Mouse (Mus musculus): ENCODE data around the gene Tbcd. TPM values are rescaled to one million over a fixed set of nuclear protein-coding genes. Genes with fewer than 3 reads are reported as not detected.

The Tbcd gene
- polyA plus RNA-seq, 1 experiment = 76.8 TPM

DNA sequence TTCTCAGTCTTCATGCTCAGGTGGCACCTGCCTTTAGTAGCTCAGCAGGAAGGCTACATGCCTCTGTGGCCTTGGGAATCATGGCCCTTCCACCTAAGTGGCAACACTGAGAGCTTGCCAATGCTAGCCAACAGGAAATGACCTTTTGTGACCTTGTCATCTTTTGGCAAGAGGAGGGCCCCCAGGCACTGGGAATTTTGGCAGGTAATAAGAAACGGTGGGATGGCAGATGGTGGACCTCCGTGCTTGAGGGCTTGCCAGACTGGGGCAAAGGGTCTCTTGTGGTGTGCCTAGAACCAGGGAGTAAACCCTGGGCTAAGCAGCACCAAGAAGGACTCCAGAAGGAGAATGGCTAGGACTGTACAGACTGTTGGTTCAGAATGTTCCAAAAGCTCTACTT lies 9.7 kb upstream of the Tbcd start:
- no peak for TF ChIP-seq POLR2A (IDR thresholded peaks at IDR 0.05; ENCODE audit: borderline replicate concordance, insufficient read depth, low read length)
- TF ChIP-seq CTCF (IDR thresholded peaks at IDR 0.05; ENCODE audit: borderline replicate concordance, insufficient read depth, low read depth, low read length) = no peak

GRCm38 (mm10) chr11:121451216-121451726 lies 478 bp upstream of the Tbcd start:
- DNase-seq = no peak
- WGBS = 28% methylated on average over 9 of the region's 9 CpGs
- no peaks in the 10 kb centered on the region for H3K27me3 ChIP-seq (ENCODE audit: control insufficient read depth, insufficient read depth, low read length)
- TF ChIP-seq CTCF (IDR thresholded peaks at IDR 0.05; ENCODE audit: borderline replicate concordance, insufficient read depth, low read depth, low read length) (no peak), POLR2A (IDR thresholded peaks at IDR 0.05; ENCODE audit: borderline replicate concordance, insufficient read depth, low read length) (no peak)
- H3K4me3 ChIP-seq (replicated peaks; ENCODE audit: insufficient read depth, low read depth, low read length) = peak overlapping the region; percentile 85
- H3K4me1 ChIP-seq (ENCODE audit: control insufficient read depth, insufficient read depth, low read length) = peaks cover 7% of the 10 kb centered on the region; the same call in 1 of the 2 replicates
- no peak overlapping the region for H3K27ac ChIP-seq (ENCODE audit: insufficient read depth, low read length)

More for the DNA sequence above, 9.7 kb upstream of the Tbcd start:
- no peak for DNase-seq
- Histone ChIP-seq H3K27ac (ENCODE audit: insufficient read depth, low read length) (no peak overlapping the region), H3K4me3 (replicated peaks; ENCODE audit: insufficient read depth, low read depth, low read length) (no peak overlapping the region), H3K27me3 (ENCODE audit: control insufficient read depth, insufficient read depth, low read length) (no peaks in the 10 kb centered on the region), H3K4me1 (ENCODE audit: control insufficient read depth, insufficient read depth, low read length) (peaks cover 8% of the 10 kb centered on the region)
- 8% methylated on average over 2 of the region's 2 CpGs for WGBS

- Histone ChIP-seq H3K27me3 (ENCODE audit: control insufficient read depth, insufficient read depth, low read length) (no peaks in the 10 kb centered on the region), H3K4me1 (ENCODE audit: control insufficient read depth, insufficient read depth, low read length) (peaks cover 7% of the 10 kb centered on the region; the same call in 1 of the 2 replicates), H3K4me3 (replicated peaks; ENCODE audit: insufficient read depth, low read depth, low read length) (no peak overlapping the region), H3K27ac (ENCODE audit: insufficient read depth, low read length) (no peak overlapping the region)
- 94% methylated on average over 3 of the region's 3 CpGs for WGBS
- no peak for DNase-seq
- TF ChIP-seq POLR2A (IDR thresholded peaks at IDR 0.05; ENCODE audit: borderline replicate concordance, insufficient read depth, low read length) (no peak), CTCF (IDR thresholded peaks at IDR 0.05; ENCODE audit: borderline replicate concordance, insufficient read depth, low read depth, low read length) (0 out of 2 replicates have a peak, but pooled peaks have one; percentile 4)
Measured at GRCm38 (mm10) chr11:121457874-121458273, 6.1 kb downstream of the Tbcd start.

DNA sequence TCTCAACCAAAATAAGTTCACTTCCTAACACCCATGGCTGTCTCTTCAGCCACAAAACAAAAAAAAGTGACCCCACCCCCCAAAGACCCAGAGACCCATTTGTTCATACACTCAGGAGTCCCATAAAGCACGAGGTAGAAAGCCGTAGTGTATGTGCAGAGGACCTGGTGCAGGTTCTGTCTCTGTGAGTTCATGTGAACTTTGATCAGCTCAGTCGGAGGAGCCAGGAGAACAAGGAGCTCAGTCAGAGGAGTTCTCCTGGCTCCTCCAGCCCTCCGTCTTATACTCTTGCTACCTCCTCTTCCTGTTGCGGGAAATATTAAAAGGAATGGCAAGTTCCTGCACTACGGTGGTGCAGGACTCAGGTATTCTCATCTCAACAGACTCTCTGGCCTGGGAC lies 15.7 kb downstream of the Tbcd start:
- no peak for DNase-seq
- Histone ChIP-seq H3K27ac (ENCODE audit: insufficient read depth, low read length) (no peak overlapping the region), H3K4me1 (ENCODE audit: control insufficient read depth, insufficient read depth, low read length) (no peaks in the 10 kb centered on the region), H3K4me3 (replicated peaks; ENCODE audit: insufficient read depth, low read depth, low read length) (no peak overlapping the region), H3K27me3 (ENCODE audit: control insufficient read depth, insufficient read depth, low read length) (no peaks in the 10 kb centered on the region)
- TF ChIP-seq CTCF (IDR thresholded peaks at IDR 0.05; ENCODE audit: borderline replicate concordance, insufficient read depth, low read depth, low read length) = no peak
- no peak for TF ChIP-seq POLR2A (IDR thresholded peaks at IDR 0.05; ENCODE audit: borderline replicate concordance, insufficient read depth, low read length)
- 94% methylated on average over 6 of the region's 6 CpGs for WGBS

DNA sequence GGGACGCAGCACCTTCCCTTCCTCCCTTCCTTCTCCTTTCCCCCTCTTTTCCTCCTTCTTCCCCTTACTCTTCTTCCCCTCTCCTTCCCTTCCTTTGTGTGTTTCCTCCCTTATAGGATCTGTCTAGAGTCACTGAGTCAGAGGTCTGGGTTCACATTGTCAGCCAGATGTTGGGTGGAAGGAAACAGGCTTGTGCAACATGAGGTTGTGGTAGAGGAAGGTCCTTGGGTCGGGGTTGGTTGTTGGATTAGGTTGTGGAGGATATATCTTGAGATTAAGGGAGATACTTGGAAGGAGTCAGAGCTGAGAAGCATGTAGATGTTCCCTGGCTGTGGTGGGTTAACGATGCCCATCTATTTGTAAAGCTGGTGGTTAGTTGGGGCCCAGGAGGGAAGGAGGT lies 23.1 kb downstream of the Tbcd start:
- WGBS = 84% methylated on average over 3 of the region's 3 CpGs

GRCm38 (mm10) chr11:121475699-121476415 lies 24.1 kb downstream of the Tbcd start:
- Histone ChIP-seq H3K27ac (ENCODE audit: insufficient read depth, low read length) (no peak overlapping the region), H3K27me3 (ENCODE audit: control insufficient read depth, insufficient read depth, low read length) (no peaks in the 10 kb centered on the region), H3K4me1 (ENCODE audit: control insufficient read depth, insufficient read depth, low read length) (no peaks in the 10 kb centered on the region), H3K4me3 (replicated peaks; ENCODE audit: insufficient read depth, low read depth, low read length) (no peak overlapping the region)
- DNase-seq = peak; percentile 62 to 73
- TF ChIP-seq POLR2A (IDR thresholded peaks at IDR 0.05; ENCODE audit: borderline replicate concordance, insufficient read depth, low read length) (no peak), CTCF (IDR thresholded peaks at IDR 0.05; ENCODE audit: borderline replicate concordance, insufficient read depth, low read depth, low read length) (peak; percentile 84)
- 22% methylated on average over 9 of the region's 9 CpGs for WGBS

More for the DNA sequence above, 23.1 kb downstream of the Tbcd start:
- no peak for DNase-seq
- TF ChIP-seq POLR2A (IDR thresholded peaks at IDR 0.05; ENCODE audit: borderline replicate concordance, insufficient read depth, low read length) (no peak), CTCF (IDR thresholded peaks at IDR 0.05; ENCODE audit: borderline replicate concordance, insufficient read depth, low read depth, low read length) (no peak)
- no peak overlapping the region for H3K27ac ChIP-seq (ENCODE audit: insufficient read depth, low read length)
- no peak overlapping the region for H3K4me3 ChIP-seq (replicated peaks; ENCODE audit: insufficient read depth, low read depth, low read length)
- no peaks in the 10 kb centered on the region for H3K4me1 ChIP-seq (ENCODE audit: control insufficient read depth, insufficient read depth, low read length)
- H3K27me3 ChIP-seq (ENCODE audit: control insufficient read depth, insufficient read depth, low read length) = no peaks in the 10 kb centered on the region

DNA sequence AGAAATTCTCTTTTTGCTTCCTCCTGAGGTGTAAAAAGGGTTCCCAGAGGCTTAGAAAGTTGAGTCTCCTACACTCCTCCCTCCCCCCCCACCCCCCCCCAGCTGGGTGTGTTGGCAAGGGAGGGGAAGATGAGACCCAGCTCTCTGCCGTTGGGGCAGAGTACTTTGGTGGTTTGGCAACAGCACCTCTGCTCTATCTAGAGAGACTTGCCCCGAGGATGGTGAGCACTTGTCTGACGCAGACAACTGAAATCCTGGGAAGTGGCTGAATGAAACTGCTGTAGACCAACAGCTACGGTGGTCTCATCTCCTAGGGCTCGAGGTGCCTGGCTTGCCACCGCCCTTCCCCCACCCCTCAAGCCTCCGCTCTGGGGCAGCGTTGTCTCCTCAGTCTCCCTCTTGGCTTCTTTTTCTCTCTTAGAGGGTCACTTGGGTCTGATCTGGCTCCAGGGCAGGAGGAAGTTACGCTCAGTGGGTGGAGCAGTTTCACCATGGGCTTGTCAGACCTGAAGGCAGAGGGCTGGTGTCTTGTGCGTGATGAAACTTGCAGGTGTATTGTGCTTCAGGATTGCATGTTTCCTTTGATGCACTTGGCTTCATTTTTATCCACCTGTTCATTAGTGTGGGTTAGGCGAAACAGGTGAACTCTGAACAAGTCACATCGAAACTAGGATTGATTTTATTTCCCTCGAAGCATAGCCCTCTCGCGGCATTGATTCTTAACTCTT lies 27.9 kb downstream of the Tbcd start:
- H3K4me3 ChIP-seq (replicated peaks; ENCODE audit: insufficient read depth, low read depth, low read length) = no peak overlapping the region
- TF ChIP-seq CTCF (IDR thresholded peaks at IDR 0.05; ENCODE audit: borderline replicate concordance, insufficient read depth, low read depth, low read length) (no peak), POLR2A (IDR thresholded peaks at IDR 0.05; ENCODE audit: borderline replicate concordance, insufficient read depth, low read length) (no peak)
- 86% methylated on average over 15 of the region's 15 CpGs for WGBS
- DNase-seq = no peak
- H3K4me1 ChIP-seq (ENCODE audit: control insufficient read depth, insufficient read depth, low read length) = no peaks in the 10 kb centered on the region
- H3K27me3 ChIP-seq (ENCODE audit: control insufficient read depth, insufficient read depth, low read length) = no peaks in the 10 kb centered on the region
- H3K27ac ChIP-seq (ENCODE audit: insufficient read depth, low read length) = no peak overlapping the region

Measured in cerebellum, adult 2 months (tissue).